Mouse (Mus musculus) bone marrow macrophage, adult 2 months (primary cell): ENCODE results near the gene Taf4.

Experiments
- CTCF ChIP-seq: IDR thresholded peaks from 2 replicates; pipeline ENCODE4 v1.5.1; 2012; ENCODE audit warnings: low read depth, mild to moderate bottlenecking, low read length, moderate library complexity
- POLR2A ChIP-seq: IDR thresholded peaks from 2 replicates; pipeline ENCODE4 v1.6.1; 2012; ENCODE audit warnings: mild to moderate bottlenecking, low read depth, low read length, borderline replicate concordance

DNA sequence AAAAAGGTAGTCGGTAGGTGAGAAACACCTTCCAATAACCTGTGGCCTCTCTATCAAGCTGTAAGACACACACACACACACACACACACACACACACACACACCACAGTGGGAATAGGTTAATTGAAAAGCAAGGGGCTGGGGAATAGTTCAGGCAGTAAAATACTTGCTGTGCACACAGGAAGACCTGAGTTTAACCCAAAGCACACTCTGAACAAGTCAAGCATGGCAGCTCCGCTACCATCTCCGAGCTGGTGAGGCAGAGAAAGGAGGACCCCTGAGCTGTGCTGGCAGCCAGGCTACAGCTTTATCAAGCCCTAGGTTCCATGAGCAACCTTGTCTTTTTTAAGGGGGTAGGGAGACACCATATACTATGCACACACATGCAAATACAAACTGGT lies 7.3 kb downstream of the Taf4 start:
- TF ChIP-seq CTCF: no peak
- TF ChIP-seq POLR2A: no peak
